Mouse (Mus musculus): ENCODE results near the gene Lims1.
A peak's percentile ranks its signal among the peaks of the same experiment; 100 is the strongest.

The Lims1 gene

DNA sequence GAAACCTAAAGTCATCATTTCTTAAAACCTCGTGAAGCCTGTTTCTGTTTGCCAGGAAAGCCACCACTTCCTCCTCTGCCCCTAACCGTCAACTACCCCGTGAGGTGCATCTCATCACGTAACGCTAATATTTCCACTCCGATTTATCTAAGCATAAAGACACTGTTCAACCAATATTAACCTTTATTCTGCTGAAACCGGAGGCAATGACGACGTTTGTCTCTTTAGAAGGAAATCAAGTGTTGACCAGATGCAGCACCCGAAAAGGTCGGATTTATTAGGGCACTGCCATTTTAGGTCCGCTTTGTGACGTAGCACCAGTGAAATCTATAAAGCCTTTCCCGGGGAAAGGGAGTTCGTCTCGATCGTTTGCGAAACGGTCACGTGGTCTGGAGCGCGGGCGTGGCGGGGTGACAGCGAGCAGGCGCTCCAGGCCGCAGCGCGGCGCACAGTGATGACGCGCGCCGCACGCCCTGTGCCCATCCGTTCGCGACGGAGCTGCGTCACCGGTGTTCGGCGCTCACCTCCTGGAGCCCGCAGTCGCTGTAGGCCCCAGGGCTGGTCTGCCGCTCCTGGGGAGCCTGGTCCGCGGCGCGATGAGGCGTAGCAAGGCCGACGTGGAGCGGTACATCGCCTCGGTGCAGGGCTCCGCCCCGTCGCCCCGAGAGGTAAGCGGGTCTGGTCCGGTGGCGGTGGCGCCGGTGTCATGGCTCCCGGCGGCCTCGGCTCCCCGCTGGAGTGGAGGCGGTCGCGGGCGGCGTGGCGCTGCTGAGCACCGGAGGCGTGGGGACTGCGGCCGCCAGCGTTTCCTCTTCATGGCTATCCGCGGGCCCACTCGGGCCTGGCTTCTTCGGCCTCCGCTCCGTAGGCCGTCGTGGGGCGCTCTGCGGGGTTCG is 123.4 kb downstream of the Lims1 start, which contains the start of gene Ranbp2:
Gene Ranbp2 (plus strand): TSS at position 537 of the 896 bp plus-strand sequence.
- DNase-seq (ENCODE audit: low read depth) = peak; percentile 98

DNA sequence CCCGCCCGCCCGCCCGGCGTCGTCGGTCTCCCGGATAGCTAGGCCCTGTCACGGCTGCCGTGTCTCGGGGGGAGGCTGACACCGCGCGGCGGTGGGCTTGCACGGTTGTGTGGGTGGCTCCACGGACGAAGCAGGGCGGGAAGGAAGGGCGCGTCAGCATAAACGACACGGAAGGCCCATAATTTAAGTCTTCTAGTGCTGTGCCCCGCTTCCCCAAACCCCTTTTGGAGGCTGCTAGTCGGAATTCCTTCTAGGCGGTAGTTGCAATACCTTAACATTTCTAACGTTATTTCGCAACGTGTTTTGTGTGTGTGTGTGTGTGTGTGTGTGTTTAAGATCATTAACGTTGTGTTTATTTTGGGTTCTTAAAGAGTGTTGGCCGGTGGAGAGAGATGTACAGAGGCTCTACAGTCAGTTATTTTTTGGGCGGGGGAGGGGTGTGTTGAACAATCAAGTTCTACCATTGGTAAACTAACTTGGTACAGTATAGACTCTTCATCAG is 124.1 kb downstream of the Lims1 start:
- DNase-seq (ENCODE audit: low read depth) = peak; percentile 78

DNA sequence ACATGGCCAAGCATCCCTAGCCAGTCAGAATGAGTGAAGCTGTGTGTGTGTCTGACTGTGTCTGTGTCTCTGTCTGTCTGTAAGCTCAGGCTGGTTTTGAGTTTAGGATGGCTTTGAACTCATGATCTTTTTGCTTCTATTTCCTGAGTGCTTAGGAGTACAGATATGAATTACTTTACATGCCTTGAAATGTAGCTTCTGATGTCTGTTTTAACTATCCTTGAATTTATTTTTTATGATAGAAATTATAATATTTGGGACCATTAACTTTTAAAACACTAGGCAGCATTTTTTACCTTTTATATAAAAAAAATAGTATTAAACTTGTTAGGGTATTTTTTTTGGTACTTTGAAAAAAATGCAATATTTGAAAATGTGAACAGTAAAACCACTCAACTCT is 128.3 kb downstream of the Lims1 start:
- no peak for DNase-seq (ENCODE audit: low read depth)

DNA sequence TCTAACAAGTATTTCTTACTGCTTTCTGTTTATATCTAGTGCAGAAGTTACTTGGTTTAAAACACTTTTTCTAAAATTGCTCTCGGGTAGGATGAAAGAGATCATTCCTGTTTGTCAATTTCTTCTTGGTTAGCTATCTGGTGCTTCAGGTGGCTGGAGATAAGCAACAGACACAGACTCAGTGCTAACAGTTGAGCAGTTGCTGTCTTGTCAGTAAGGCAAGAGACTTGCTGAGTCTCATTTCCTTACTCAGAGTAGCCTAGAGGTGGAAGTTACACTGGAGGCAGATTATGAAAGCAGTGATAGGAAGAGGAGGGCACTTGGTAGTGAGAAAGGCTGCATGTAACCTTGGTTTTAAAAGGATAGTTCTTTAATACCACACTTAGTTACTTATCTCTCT is 128.9 kb downstream of the Lims1 start:
- DNase-seq (ENCODE audit: low read depth) = no peak

DNA sequence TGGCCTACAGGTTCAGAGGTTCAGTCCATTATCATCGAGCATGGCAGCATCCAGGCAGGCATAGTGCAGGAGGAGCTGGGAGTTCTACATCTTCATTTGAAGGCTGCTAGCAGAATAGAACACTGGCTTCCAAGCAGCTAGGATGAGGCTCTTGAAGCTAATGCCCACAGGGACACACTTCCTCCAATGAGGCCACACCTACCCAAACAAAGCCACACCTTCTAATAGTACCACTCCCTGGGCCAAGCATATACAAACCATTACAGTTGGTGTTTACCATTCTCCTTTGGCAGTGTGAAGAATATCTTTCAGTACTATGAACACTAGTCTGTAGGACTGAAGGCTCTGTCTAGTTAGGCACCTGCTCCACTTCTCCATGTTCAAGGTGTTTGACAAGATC is 136.6 kb downstream of the Lims1 start:
- DNase-seq (ENCODE audit: low read depth) = no peak
